Mouse (Mus musculus): ENCODE measurements around the gene Thap8. TPM values are rescaled to one million over a fixed set of nuclear protein-coding genes. Genes with fewer than 3 reads are reported as not detected.

Gene Thap8
- polyA plus RNA-seq, 1 experiment from 2014 or later = 0.47 TPM

GRCm38 (mm10) chr7:30322865-30323264 is 43.0 kb downstream of the Thap8 start:
- Histone ChIP-seq H3K4me2 (peak overlapping the region; percentile 78), H3K27me3 (peaks cover 14% of the 10 kb centered on the region), H3K4me3 (peak overlapping the region; percentile 89), H3K9ac (peak overlapping the region; percentile 92), H3K9me3 (no peaks in the 10 kb centered on the region), H3K4me1 (replicated peaks) (peaks cover 29% of the 10 kb centered on the region), H3K27ac (replicated peaks) (peak overlapping the region; percentile 73), H3K36me3 (0 out of 2 replicates have a peak, but pooled peaks cover 10% of the 10 kb centered on the region)
- no peak for ATAC-seq (ENCODE audit: low read depth)
- WGBS = 42% methylated on average over 6 of the region's 6 CpGs

DNA sequence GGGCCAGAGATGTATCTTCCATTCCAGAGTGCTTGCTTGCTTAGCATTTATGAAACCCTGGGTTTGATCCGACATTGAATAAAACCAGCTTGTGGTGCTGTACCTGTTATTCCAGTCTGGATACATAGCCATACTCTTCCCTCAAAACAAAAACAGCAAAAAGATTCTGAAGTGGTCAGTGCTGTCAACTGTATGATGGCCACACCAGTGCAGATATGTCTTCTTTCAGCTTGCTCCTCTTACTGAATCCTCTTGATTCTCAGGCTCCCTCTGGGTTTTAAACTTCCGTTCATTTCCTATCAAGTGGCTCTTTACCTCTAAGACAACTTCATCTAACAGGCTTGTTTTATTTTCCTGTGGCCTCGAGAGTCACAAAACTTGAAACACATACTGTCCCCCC is 43.9 kb downstream of the Thap8 start, which contains the start of gene Sdhaf1:
Gene Sdhaf1 (minus strand): TSS at position 101 of the 400 bp plus-strand sequence.
- no peak for ATAC-seq (ENCODE audit: low read depth)
- WGBS = 75% methylated on average over 3 of the region's 3 CpGs
- Histone ChIP-seq H3K36me3 (0 out of 2 replicates have a peak, but pooled peaks cover 5% of the 10 kb centered on the region), H3K4me2 (peak within 1 kb of the TSS; percentile 78), H3K4me3 (peak within 1 kb of the TSS; percentile 89), H3K27me3 (peaks cover 22% of the 10 kb centered on the region), H3K9ac (peak within 1 kb of the TSS; percentile 92; the same call in 1 of the 2 replicates), H3K27ac (replicated peaks) (peak within 1 kb of the TSS; percentile 73), H3K4me1 (replicated peaks) (peaks cover 29% of the 10 kb centered on the region), H3K9me3 (no peaks in the 10 kb centered on the region)

DNA sequence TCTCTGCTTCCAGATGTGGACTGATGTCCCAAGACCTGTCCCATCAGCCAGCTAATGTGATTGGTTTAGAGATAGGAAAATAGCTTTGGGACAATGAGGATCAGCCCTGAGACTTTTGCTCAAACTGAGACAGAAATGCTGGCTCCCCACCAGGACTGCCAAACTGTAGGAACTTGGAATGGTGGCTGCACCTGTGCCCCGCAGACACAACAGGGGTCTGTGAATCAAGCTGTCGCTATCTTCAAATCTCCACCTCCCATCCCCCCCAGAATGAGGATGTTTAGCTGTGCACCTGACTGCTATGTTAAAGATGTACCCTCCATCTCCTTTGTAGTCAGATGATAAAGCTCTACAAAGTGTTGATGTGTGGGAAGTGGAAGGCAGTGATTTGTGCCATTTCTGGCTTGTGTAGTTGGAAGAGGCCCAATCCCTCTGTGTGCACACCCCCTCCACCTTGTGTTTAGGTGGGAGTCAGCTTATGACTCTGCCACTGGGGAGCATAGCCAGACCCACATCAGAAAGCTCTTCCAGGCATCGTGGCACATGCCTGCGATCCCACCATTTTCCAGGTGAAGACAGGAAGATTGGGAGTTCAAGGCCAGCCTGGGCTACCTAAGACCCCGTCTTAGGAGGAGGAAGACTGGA is 44.5 kb downstream of the Thap8 start:
- H3K4me1 ChIP-seq (replicated peaks) = peaks cover 29% of the 10 kb centered on the region
- H3K27me3 ChIP-seq = peaks cover 26% of the 10 kb centered on the region
- H3K4me2 ChIP-seq = no peak overlapping the region
- no peak overlapping the region for H3K9ac ChIP-seq
- no peaks in the 10 kb centered on the region for H3K9me3 ChIP-seq
- H3K27ac ChIP-seq (replicated peaks) = no peak overlapping the region
- WGBS = 78% methylated on average over 5 of the region's 5 CpGs
- H3K36me3 ChIP-seq = no peaks in the 10 kb centered on the region
- H3K4me3 ChIP-seq = no peak overlapping the region
- no peak for ATAC-seq (ENCODE audit: low read depth)

DNA sequence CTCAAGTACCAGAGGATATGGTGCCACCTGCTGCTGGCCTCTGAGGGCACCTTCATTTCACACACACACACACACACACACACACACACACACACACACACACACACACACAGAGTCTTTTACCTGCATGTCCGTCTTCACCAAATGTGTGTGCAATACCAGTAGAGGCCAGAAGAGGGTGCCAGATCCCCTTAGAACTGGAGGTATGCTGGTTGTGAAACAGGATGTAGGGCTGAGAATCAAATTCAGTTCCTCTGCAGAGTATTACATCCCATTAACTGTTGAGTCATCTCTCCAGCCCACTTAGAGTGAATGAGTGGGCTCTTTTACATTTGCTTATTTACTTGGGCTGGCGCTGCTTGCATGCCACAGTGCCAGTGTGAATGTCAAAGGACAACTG is 45.5 kb downstream of the Thap8 start:
- no peaks in the 10 kb centered on the region for H3K9me3 ChIP-seq
- no peaks in the 10 kb centered on the region for H3K36me3 ChIP-seq
- H3K27ac ChIP-seq (replicated peaks) = no peak overlapping the region
- no peak for ATAC-seq (ENCODE audit: low read depth)
- H3K27me3 ChIP-seq = peaks cover 30% of the 10 kb centered on the region
- H3K4me1 ChIP-seq (replicated peaks) = peaks cover 26% of the 10 kb centered on the region
- no peak overlapping the region for H3K4me2 ChIP-seq
- H3K9ac ChIP-seq = no peak overlapping the region
- 46% methylated on average over 2 of the region's 2 CpGs for WGBS
- H3K4me3 ChIP-seq = no peak overlapping the region

DNA sequence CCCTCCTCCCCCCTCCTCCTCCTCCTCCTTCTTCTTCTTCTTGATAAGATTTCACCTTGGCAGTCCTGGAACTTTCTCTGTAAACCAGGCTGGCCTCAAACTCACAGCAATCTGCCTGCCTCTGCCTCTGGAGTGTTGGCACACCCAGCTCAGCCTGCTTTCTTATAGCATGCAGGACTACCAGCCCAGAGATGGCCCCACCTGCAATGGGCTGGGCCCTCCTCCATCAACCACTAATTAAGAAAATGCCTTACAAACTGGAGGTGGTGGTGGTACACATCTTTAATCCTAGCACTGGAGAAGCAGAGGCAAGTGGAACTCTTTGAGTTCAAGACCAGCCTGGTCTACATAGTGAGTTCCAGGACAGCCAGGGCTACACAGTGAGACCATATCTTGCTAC is 46.5 kb downstream of the Thap8 start:
- Histone ChIP-seq H3K4me1 (replicated peaks) (peaks cover 20% of the 10 kb centered on the region), H3K4me2 (no peak overlapping the region), H3K9ac (no peak overlapping the region), H3K9me3 (no peaks in the 10 kb centered on the region), H3K36me3 (no peaks in the 10 kb centered on the region), H3K27me3 (peaks cover 30% of the 10 kb centered on the region), H3K4me3 (no peak overlapping the region), H3K27ac (replicated peaks) (no peak overlapping the region)
- no peak for ATAC-seq (ENCODE audit: low read depth)

DNA sequence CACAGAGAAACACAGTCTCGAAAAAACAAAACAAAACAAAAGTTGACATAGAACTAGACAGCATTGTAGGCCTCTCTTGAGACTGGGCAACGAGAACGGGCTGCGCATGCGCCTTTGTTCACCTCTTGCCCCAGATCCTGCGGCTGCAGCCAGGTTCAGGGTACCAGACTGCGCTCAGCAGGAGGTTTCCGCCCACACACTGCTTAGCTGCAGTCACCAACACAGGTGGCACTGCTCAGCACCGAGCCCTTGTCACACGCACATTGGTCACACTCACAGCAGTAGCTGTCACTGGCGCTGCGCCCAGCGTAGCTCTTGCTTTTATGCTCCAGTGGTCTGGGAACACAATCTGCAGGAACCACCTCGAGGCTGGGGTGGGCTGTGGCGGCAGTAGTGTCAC is 47.2 kb downstream of the Thap8 start:
- Histone ChIP-seq H3K9ac (no peak overlapping the region), H3K4me1 (replicated peaks) (peaks cover 24% of the 10 kb centered on the region), H3K27ac (replicated peaks) (no peak overlapping the region)

GRCm38 (mm10) chr7:30328379-30328778 is 48.5 kb downstream of the Thap8 start:
- Histone ChIP-seq H3K9ac (no peak overlapping the region), H3K9me3 (no peaks in the 10 kb centered on the region), H3K36me3 (no peaks in the 10 kb centered on the region), H3K4me2 (no peak overlapping the region), H3K4me3 (no peak overlapping the region), H3K27ac (replicated peaks) (no peak overlapping the region), H3K27me3 (peaks cover 30% of the 10 kb centered on the region), H3K4me1 (replicated peaks) (peaks cover 29% of the 10 kb centered on the region)
- WGBS = 25% methylated on average over 10 of the region's 10 CpGs
- ATAC-seq (ENCODE audit: low read depth) = no peak

More for the DNA sequence above, 47.2 kb downstream of the Thap8 start:
- Histone ChIP-seq H3K27me3 (peaks cover 30% of the 10 kb centered on the region), H3K4me2 (no peak overlapping the region), H3K4me3 (no peak overlapping the region), H3K9me3 (no peaks in the 10 kb centered on the region), H3K36me3 (no peaks in the 10 kb centered on the region)
- ATAC-seq (ENCODE audit: low read depth) = no peak
- WGBS = 46% methylated on average over 15 of the region's 15 CpGs

DNA sequence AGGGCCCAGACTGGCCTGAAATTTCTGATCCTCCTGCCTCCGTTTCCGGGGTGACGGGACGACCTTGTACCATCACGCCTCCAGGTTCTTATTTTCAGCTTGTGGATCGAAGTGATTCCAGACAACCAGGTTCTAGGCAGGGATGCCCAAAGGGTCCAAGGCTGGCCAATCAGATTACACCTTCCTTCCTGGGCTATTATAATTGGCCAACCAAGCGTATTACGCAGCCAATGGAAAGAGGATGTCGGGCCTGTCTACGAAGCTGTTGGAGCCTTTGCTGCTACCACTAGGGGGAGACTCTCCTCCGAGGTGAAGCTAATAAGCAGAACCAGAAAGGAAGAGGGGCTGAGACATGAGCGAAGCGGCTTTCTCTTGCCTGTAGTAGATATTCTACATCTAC is 52.0 kb downstream of the Thap8 start:
- H3K9me3 ChIP-seq = no peaks in the 10 kb centered on the region
- 0 out of 2 replicates have a peak overlapping the region, but pooled peaks have one; percentile 32 for H3K9ac ChIP-seq
- peak overlapping the region; percentile 20 for H3K4me3 ChIP-seq
- peaks cover 51% of the 10 kb centered on the region for H3K27me3 ChIP-seq
- H3K27ac ChIP-seq (replicated peaks) = peak overlapping the region; percentile 72
- peaks cover 49% of the 10 kb centered on the region for H3K4me1 ChIP-seq (replicated peaks)
- ATAC-seq (ENCODE audit: low read depth) = peak; percentile 91
- peak overlapping the region; percentile 53 for H3K4me2 ChIP-seq
- no peaks in the 10 kb centered on the region for H3K36me3 ChIP-seq
- 5% methylated on average over 13 of the region's 13 CpGs for WGBS

GRCm38 (mm10) chr7:30332622-30333259 is 52.8 kb downstream of the Thap8 start:
- ATAC-seq (ENCODE audit: low read depth) = no peak

GRCm38 (mm10) chr7:30333436-30333835 is 53.5 kb downstream of the Thap8 start:
- Histone ChIP-seq H3K9ac (no peak overlapping the region), H3K4me1 (replicated peaks) (peaks cover 44% of the 10 kb centered on the region), H3K9me3 (no peaks in the 10 kb centered on the region), H3K4me2 (no peak overlapping the region), H3K27ac (replicated peaks) (peak overlapping the region; percentile 59), H3K36me3 (no peaks in the 10 kb centered on the region), H3K4me3 (no peak overlapping the region), H3K27me3 (peaks cover 38% of the 10 kb centered on the region)
- 37% methylated on average over 4 of the region's 4 CpGs for WGBS
- peak; percentile 66 for ATAC-seq (ENCODE audit: low read depth)

More at GRCm38 (mm10) chr7:30332622-30333259, 52.8 kb downstream of the Thap8 start:
- no peak overlapping the region for H3K9ac ChIP-seq
- H3K4me1 ChIP-seq (replicated peaks) = peaks cover 44% of the 10 kb centered on the region
- H3K4me2 ChIP-seq = peak overlapping the region; percentile 53
- H3K4me3 ChIP-seq = no peak overlapping the region; the same call in 1 of the 2 replicates
- H3K27ac ChIP-seq (replicated peaks) = no peak overlapping the region
- peaks cover 43% of the 10 kb centered on the region for H3K27me3 ChIP-seq
- 64% methylated on average over 18 of the region's 18 CpGs for WGBS
- H3K36me3 ChIP-seq = no peaks in the 10 kb centered on the region
- no peaks in the 10 kb centered on the region for H3K9me3 ChIP-seq

- Histone ChIP-seq H3K4me3 (no peak overlapping the region), H3K4me1 (replicated peaks) (peaks cover 44% of the 10 kb centered on the region), H3K36me3 (no peaks in the 10 kb centered on the region), H3K9me3 (no peaks in the 10 kb centered on the region), H3K9ac (no peak overlapping the region), H3K27me3 (peaks cover 41% of the 10 kb centered on the region), H3K27ac (replicated peaks) (no peak overlapping the region), H3K4me2 (no peak overlapping the region)
- 63% methylated on average over 5 of the region's 5 CpGs for WGBS
- ATAC-seq (ENCODE audit: low read depth) = no peak
Measured at GRCm38 (mm10) chr7:30334563-30334962, 54.7 kb downstream of the Thap8 start.

- no peak for ATAC-seq (ENCODE audit: low read depth)
- no peak overlapping the region for H3K27ac ChIP-seq (replicated peaks)
- peaks cover 39% of the 10 kb centered on the region for H3K27me3 ChIP-seq
- H3K4me3 ChIP-seq = no peak overlapping the region
- 77% methylated on average over 6 of the region's 6 CpGs for WGBS
- no peak overlapping the region for H3K9ac ChIP-seq
- no peaks in the 10 kb centered on the region for H3K36me3 ChIP-seq
- no peak overlapping the region for H3K4me2 ChIP-seq
- peaks cover 44% of the 10 kb centered on the region for H3K4me1 ChIP-seq (replicated peaks)
- no peaks in the 10 kb centered on the region for H3K9me3 ChIP-seq
Measured at GRCm38 (mm10) chr7:30335688-30336087, 55.8 kb downstream of the Thap8 start.

Measured in neural tube, embryonic 13.5 days (tissue).